Mouse (Mus musculus) midbrain, embryonic 10.5 days (tissue): Measurements from ENCODE around the gene Tbc1d2. TPM values are rescaled to one million over a fixed set of nuclear protein-coding genes. Genes with fewer than 3 reads are reported as not detected.
A peak's percentile ranks its signal among the peaks of the same experiment; 100 is the strongest.
"Not testable (repeated sequence)": the region's sequence is repeated elsewhere in the genome, so short reads cannot be mapped to it uniquely, and the experiment has no call there.

Experiments used
- DNase-seq: peaks from one replicate; pipeline ENCODE4 v3.0.0-alpha.2; 2017; ENCODE audit warnings: low spot score
- H3K27ac ChIP-seq: fragments of 300-500 bp; sonication (generic); replicated peaks from 2 replicates; pipeline ENCODE4 v1.5.1; 2016; ENCODE audit warnings: mild to moderate bottlenecking
- H3K27me3 ChIP-seq: fragments of 300-500 bp; sonication (generic); 2 replicates; pipeline ENCODE4 v1.6.1; 2016; ENCODE audit warnings: low read depth, mild to moderate bottlenecking; ENCODE audit not compliant: poor library complexity, severe bottlenecking
- H3K36me3 ChIP-seq: fragments of 300-500 bp; sonication (generic); 2 replicates; pipeline ENCODE4 v1.6.1; 2016; ENCODE audit warnings: mild to moderate bottlenecking, moderate library complexity
- H3K4me1 ChIP-seq: fragments of 300-500 bp; sonication (generic); 2 replicates; pipeline ENCODE4 v1.6.1; 2016
- H3K4me3 ChIP-seq: fragments of 300-500 bp; sonication (generic); 2 replicates; pipeline ENCODE4 v1.5.1; 2016; ENCODE audit warnings: mild to moderate bottlenecking, moderate library complexity
- H3K9me3 ChIP-seq: fragments of 300-500 bp; sonication (generic); replicated peaks from 2 replicates; pipeline ENCODE4 v1.6.1; 2016; ENCODE audit warnings: mild to moderate bottlenecking
- WGBS: fragments of 180-500 bp; shearing (Covaris S2); methylation state at CpG from one replicate; pipeline ENCODE4 v1.1.7; 2016; 5-methylcytosine and 5-hydroxymethylcytosine counted together
- polyA plus RNA-seq: library from polyadenylated mRNA; unstranded; fragments of >200 nt; fragmentation: Nextera tagmentation; extraction: Ambion mirVana; gene quantifications from 2 replicates; pipeline ENCODE4 v1.2.1, GENCODE M21; 2016

Tbc1d2 gene
- polyA plus RNA-seq, 1 experiment from 2014 or later: 0.65 TPM

GRCm38 (mm10) chr4:46635702-46636430, 14.1 kb downstream of the Tbc1d2 start:
- Histone ChIP-seq H3K4me3 (no peak overlapping the region), H3K36me3 (no peaks in the 10 kb centered on the region), H3K27ac (no peak overlapping the region), H3K4me1 (no peaks in the 10 kb centered on the region), H3K27me3 (no peaks in the 10 kb centered on the region), H3K9me3 (no peaks in the 10 kb centered on the region)
- WGBS: 89% methylated on average over 16 of the region's 16 CpGs
- DNase-seq: no peak

DNA sequence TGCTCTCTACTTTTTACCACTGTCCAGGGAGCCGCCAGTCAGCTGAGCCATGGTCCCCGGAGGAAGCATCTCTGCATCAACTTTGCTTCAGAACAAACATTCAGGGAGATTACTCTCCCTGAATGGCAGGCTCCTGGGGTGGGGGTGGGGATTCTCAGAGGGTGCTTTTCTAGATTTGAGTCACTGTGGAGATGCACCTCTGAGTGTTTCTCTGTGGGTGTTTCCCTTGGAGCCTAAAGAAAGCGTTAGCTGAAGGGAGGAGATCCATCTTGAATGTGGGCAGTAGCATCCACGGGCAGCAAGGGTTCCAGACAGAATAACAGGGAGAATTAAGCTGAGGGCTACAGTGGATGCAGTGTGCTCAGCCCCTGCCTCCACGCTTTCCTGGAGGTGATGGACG, 15.1 kb downstream of the Tbc1d2 start:
- 58% methylated on average over 6 of the region's 6 CpGs for WGBS

DNA sequence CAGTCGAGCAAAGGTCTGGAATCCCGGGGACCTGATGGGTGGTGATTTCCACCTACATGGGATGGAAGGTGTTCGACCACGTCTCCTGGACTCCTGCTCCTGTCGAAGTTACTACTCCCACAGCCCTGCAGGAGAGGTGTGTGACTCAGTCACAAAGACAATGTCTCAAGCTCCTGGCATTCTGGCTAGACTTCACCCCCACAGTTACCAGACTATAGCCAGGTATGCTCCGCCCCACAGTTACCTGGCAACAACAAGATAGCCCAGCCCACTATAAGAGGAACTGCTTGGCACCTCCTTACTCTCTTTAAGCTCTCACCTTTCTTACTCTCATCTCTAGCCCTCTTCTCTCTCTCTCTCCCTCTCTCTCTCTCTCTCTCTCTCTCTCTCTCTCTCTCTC, 16.4 kb downstream of the Tbc1d2 start:
- H3K4me1 ChIP-seq: peaks cover 11% of the 10 kb centered on the region
- not testable (repeated sequence) for H3K4me3 ChIP-seq, H3K27ac ChIP-seq, H3K36me3 ChIP-seq, DNase-seq, H3K9me3 ChIP-seq, H3K27me3 ChIP-seq
- 80% methylated on average over 6 of the region's 6 CpGs for WGBS

More for the DNA sequence above, 15.1 kb downstream of the Tbc1d2 start:
- Histone ChIP-seq H3K4me3 (no peak overlapping the region), H3K4me1 (0 out of 2 replicates have a peak, but pooled peaks cover under 1% of the 10 kb centered on the region), H3K27ac (no peak overlapping the region), H3K9me3 (no peaks in the 10 kb centered on the region), H3K36me3 (no peaks in the 10 kb centered on the region), H3K27me3 (no peaks in the 10 kb centered on the region)
- no peak for DNase-seq

DNA sequence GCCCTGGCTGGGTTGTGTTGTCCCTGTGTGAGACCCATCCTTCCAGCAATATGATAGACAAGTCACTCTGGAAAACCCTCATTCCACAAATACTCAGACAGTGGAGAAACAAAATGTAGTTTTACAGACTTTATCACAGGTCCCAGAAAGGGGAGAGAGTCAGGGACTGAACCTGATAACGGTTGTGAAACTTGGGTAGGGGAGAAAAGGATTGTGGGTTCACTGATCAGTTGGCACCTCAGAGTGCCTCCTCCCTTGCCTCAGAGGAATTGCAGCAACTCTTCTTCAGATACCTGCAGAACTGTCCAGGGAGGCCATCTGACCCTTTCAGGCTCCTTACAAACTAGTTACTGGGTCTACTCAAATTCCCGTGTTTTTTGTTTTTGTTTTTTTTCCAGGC, 17.5 kb downstream of the Tbc1d2 start:
- Histone ChIP-seq H3K4me1 (peaks cover 11% of the 10 kb centered on the region), H3K27me3 (no peaks in the 10 kb centered on the region), H3K27ac (no peak overlapping the region), H3K36me3 (no peaks in the 10 kb centered on the region), H3K9me3 (no peaks in the 10 kb centered on the region), H3K4me3 (no peak overlapping the region)
- 75% methylated on average over 2 of the region's 2 CpGs for WGBS
- no peak for DNase-seq

- Histone ChIP-seq H3K27me3 (no peaks in the 10 kb centered on the region), H3K4me3 (no peak overlapping the region), H3K4me1 (peaks cover 11% of the 10 kb centered on the region), H3K36me3 (no peaks in the 10 kb centered on the region), H3K27ac (no peak overlapping the region), H3K9me3 (no peaks in the 10 kb centered on the region)
- WGBS: 60% methylated on average over 9 of the region's 9 CpGs
- no peak for DNase-seq
Observed at GRCm38 (mm10) chr4:46630390-46630789, 19.6 kb downstream of the Tbc1d2 start.

GRCm38 (mm10) chr4:46628873-46629272, 21.1 kb downstream of the Tbc1d2 start:
- Histone ChIP-seq H3K9me3 (no peaks in the 10 kb centered on the region), H3K36me3 (no peaks in the 10 kb centered on the region), H3K27ac (no peak overlapping the region), H3K4me1 (peaks cover 11% of the 10 kb centered on the region), H3K4me3 (no peak overlapping the region), H3K27me3 (no peaks in the 10 kb centered on the region)
- WGBS: 58% methylated on average over 9 of the region's 9 CpGs
- DNase-seq: no peak

GRCm38 (mm10) chr4:46628081-46628480, 21.9 kb downstream of the Tbc1d2 start:
- Histone ChIP-seq H3K27ac (no peak overlapping the region), H3K4me1 (peaks cover 11% of the 10 kb centered on the region), H3K4me3 (no peak overlapping the region), H3K9me3 (no peaks in the 10 kb centered on the region), H3K36me3 (no peaks in the 10 kb centered on the region), H3K27me3 (no peaks in the 10 kb centered on the region)
- DNase-seq: no peak
- 84% methylated on average over 11 of the region's 11 CpGs for WGBS

GRCm38 (mm10) chr4:46625101-46625500, 24.9 kb downstream of the Tbc1d2 start:
- no peak overlapping the region for H3K27ac ChIP-seq
- H3K4me1 ChIP-seq: peaks cover 22% of the 10 kb centered on the region
- peaks cover 15% of the 10 kb centered on the region for H3K27me3 ChIP-seq
- H3K9me3 ChIP-seq: no peaks in the 10 kb centered on the region
- WGBS: 90% methylated on average over 10 of the region's 10 CpGs
- no peak for DNase-seq
- H3K36me3 ChIP-seq: no peaks in the 10 kb centered on the region
- no peak overlapping the region for H3K4me3 ChIP-seq

DNA sequence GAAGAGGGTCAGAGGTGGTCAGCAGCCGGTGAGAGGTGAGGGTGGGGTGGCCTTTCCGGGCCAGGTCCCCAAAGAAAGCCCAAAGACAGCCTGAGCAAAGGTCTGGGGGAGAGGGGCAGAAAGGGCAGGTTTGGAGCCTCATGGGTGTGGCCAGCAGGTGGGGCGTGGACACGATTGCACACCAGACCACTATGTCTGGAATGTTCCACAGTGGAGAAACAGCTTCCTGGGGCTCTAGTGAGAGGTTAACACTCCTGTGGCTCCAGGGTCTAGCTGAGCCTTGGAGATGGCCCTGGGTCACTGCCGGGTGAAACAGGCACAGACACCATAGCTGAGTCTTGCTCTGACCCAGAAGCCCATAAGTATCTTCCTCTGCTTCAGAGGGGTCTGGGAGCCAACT, 27.0 kb downstream of the Tbc1d2 start:
- DNase-seq: no peak
- H3K4me1 ChIP-seq: peaks cover 14% of the 10 kb centered on the region
- WGBS: 87% methylated on average over 5 of the region's 5 CpGs
- H3K36me3 ChIP-seq: no peaks in the 10 kb centered on the region
- no peaks in the 10 kb centered on the region for H3K9me3 ChIP-seq
- no peak overlapping the region for H3K4me3 ChIP-seq
- H3K27ac ChIP-seq: no peak overlapping the region
- peaks cover 26% of the 10 kb centered on the region for H3K27me3 ChIP-seq

DNA sequence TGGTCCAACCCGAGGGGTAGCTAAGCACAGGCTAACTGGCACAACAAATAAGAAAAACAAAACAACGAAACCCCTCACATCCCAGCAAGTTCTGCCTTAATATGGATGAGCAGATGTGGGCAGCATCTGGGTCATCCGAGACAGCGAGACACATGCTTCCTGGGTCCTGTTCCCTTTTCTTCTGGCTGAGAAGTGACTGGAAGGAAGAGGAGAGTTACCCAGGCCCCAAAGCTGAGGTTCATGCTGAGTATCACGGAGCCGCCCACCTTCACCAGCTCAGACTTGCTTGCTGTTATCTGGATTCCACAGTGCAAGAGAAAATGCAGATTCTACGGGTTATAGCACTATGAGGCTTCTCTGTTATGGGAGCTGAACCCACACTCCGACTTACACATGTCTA, 29.1 kb downstream of the Tbc1d2 start:
- H3K9me3 ChIP-seq: no peaks in the 10 kb centered on the region
- no peak for DNase-seq
- peak overlapping the region; percentile 50 for H3K4me3 ChIP-seq
- peaks cover 26% of the 10 kb centered on the region for H3K27me3 ChIP-seq
- WGBS: 82% methylated on average over 8 of the region's 8 CpGs
- H3K27ac ChIP-seq: no peak overlapping the region; the same call in 1 of the 2 replicates
- H3K4me1 ChIP-seq: peaks cover 14% of the 10 kb centered on the region
- H3K36me3 ChIP-seq: no peaks in the 10 kb centered on the region

DNA sequence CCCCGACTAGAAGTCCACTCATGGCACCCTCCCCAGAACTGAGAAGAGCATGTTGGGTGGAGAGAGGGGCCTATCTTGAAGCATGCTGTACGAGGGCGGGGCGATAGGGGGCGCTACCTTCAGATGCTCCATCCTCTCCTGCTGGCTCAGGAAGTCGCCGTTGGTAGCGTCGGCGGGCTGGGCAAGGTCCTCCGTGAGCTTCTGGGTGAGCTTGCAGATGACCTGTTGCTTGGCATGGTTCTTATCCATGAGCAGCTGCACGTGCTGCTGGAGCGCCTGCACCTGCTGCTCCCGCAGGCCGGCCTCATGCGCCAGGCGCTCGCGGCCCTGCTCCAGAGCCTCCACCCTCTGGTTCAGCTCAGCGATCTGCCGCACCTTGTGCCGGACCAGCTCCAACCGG, 29.7 kb downstream of the Tbc1d2 start:
- Histone ChIP-seq H3K4me3 (peak overlapping the region; percentile 50), H3K9me3 (no peaks in the 10 kb centered on the region), H3K27ac (peak overlapping the region; percentile 72), H3K36me3 (no peaks in the 10 kb centered on the region), H3K4me1 (peaks cover 14% of the 10 kb centered on the region), H3K27me3 (peaks cover 32% of the 10 kb centered on the region)
- 7% methylated on average over 23 of the region's 23 CpGs for WGBS
- DNase-seq: peak; percentile 65

DNA sequence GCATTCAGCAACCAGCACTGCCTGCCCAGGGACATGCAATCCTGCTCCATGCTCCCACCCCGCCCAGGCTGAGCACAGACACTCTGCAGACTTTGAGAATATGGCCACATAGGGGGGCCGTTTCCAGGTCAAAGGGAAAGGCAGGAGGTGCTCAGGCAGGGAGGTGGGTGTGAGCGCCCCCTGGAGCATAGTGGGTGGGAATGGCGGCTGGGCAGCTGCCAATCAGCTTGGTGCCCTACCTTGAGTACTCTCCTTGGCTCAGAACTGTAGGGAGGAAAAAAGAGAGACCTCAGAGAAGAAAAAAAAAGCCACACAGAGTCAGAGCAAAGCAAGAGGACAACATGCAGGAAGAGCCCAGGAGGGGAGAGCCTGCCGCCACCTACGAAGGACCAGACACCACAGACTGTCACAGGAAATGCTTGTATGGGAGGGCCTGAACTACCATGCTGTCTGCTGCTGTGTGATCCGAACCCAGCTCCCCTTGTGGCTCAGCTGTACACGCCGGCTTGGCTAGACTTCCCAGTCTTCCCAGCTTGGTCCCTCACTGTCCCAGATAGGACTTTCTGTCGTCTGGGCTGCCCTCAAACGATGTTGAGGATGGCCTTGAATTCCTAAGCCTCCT, 31.7 kb downstream of the Tbc1d2 start:
- H3K27me3 ChIP-seq: peaks cover 48% of the 10 kb centered on the region
- no peaks in the 10 kb centered on the region for H3K9me3 ChIP-seq
- 66% methylated on average over 11 of the region's 11 CpGs for WGBS
- H3K27ac ChIP-seq: no peak overlapping the region
- no peak overlapping the region for H3K4me3 ChIP-seq
- DNase-seq: no peak
- H3K36me3 ChIP-seq: no peaks in the 10 kb centered on the region
- H3K4me1 ChIP-seq: peaks cover 14% of the 10 kb centered on the region

GRCm38 (mm10) chr4:46617408-46617807, 32.6 kb downstream of the Tbc1d2 start:
- H3K4me3 ChIP-seq: no peak overlapping the region
- DNase-seq: no peak
- no peaks in the 10 kb centered on the region for H3K36me3 ChIP-seq
- peaks cover 14% of the 10 kb centered on the region for H3K4me1 ChIP-seq
- peaks cover 48% of the 10 kb centered on the region for H3K27me3 ChIP-seq
- H3K9me3 ChIP-seq: no peaks in the 10 kb centered on the region
- WGBS: 74% methylated on average over 6 of the region's 6 CpGs
- H3K27ac ChIP-seq: no peak overlapping the region
